Mouse (Mus musculus): ENCODE measurements at regions not wholly inside any gene's neighbourhood (a gene's known extent, or its start where the extent isn't known, plus 50 kb on each side); places are given as distances from the start of the nearest gene placed in this dataset.
A peak's percentile ranks its signal among the peaks of the same experiment; 100 is the strongest.

DNA sequence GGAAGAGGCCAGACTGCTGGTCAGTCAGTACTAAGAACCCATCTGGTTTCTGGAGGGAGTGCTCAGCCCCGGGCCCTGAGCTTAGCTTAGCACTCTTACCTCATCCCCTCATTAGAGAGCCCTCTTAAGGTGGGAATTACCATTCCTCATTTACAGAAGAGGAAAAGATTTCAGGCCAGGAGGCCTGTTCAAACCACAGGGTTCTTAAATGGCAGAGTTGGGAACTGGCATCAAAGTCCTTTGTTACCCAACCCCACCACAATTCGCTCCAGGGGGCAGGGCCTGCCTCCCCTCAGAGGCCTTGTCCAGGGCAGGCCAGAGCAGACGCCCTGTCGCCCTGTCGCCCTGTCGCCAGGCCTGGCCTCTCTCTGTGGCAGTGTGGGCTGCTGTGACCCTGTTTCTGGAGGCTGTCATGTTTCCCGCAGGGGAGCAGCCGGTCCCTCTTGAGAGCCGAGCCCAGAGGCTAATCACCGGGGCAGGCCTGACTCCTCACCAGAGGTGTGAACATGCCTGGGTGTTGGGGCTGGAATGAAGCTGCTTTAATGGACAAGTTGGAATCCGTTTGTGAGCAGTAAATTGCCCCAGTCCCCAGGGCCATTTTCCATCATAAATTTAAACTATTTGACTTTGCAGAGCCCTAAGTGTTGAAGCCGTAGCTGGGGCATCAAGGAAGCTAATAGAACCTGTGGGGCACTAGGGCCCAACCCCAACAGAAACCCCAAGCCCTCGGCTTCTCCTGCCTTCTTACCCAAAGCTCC lies 116.9 kb upstream of the Haao start:
- Histone ChIP-seq H3K4me3 (replicated peaks; ENCODE audit: low read length) (no peak overlapping the region), H3K9me3 (replicated peaks; ENCODE audit: control insufficient read depth, low read length) (no peaks in the 10 kb centered on the region), H3K36me3 (ENCODE audit: control insufficient read depth, insufficient read depth, low read length) (no peaks in the 10 kb centered on the region), H3K27me3 (ENCODE audit: control insufficient read depth, insufficient read depth, low read length) (no peaks in the 10 kb centered on the region), H3K4me2 (ENCODE audit: low read depth, low read length) (no peak overlapping the region), H3K27ac (ENCODE audit: low read length) (peak overlapping the region; percentile 13; the same call in 1 of the 2 replicates), H3K4me1 (ENCODE audit: control insufficient read depth, insufficient read depth, low read length) (peaks cover 39% of the 10 kb centered on the region), H3K9ac (ENCODE audit: low read length) (peak overlapping the region; percentile 40; the same call in 1 of the 2 replicates)
- no peak for ATAC-seq (ENCODE audit: insufficient read depth, low FRiP score)
- WGBS = 62% methylated on average over 13 of the region's 13 CpGs

DNA sequence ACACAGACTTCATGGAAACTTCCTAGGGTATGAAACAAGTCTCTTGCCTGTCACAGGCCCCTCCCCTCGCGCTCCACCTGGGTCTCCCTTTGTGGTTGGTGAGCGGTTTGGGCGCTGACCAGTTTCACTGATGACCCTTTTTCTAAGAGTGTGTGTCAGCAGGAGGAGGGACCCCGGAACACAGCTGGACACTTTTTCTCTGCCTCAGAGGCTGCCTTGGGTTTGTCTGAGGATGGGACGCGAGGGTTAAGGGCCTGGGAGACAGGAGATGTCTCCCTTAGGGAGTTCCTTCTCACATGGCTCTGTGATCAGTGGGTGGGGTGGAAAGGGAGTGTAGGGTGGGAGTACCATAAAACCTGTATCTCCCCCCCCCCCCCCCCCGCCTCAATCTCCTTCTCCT lies 115.8 kb upstream of the Haao start:
- Histone ChIP-seq H3K27me3 (ENCODE audit: control insufficient read depth, insufficient read depth, low read length) (no peaks in the 10 kb centered on the region), H3K4me2 (ENCODE audit: low read depth, low read length) (no peak overlapping the region), H3K9me3 (replicated peaks; ENCODE audit: control insufficient read depth, low read length) (no peaks in the 10 kb centered on the region), H3K36me3 (ENCODE audit: control insufficient read depth, insufficient read depth, low read length) (no peaks in the 10 kb centered on the region), H3K4me1 (ENCODE audit: control insufficient read depth, insufficient read depth, low read length) (peaks cover 47% of the 10 kb centered on the region), H3K27ac (ENCODE audit: low read length) (peak overlapping the region; percentile 21; the same call in 1 of the 2 replicates), H3K9ac (ENCODE audit: low read length) (0 out of 2 replicates have a peak overlapping the region, but pooled peaks have one; percentile 20), H3K4me3 (replicated peaks; ENCODE audit: low read length) (no peak overlapping the region)
- no peak for ATAC-seq (ENCODE audit: insufficient read depth, low FRiP score)
- WGBS = 63% methylated on average over 7 of the region's 8 CpGs

DNA sequence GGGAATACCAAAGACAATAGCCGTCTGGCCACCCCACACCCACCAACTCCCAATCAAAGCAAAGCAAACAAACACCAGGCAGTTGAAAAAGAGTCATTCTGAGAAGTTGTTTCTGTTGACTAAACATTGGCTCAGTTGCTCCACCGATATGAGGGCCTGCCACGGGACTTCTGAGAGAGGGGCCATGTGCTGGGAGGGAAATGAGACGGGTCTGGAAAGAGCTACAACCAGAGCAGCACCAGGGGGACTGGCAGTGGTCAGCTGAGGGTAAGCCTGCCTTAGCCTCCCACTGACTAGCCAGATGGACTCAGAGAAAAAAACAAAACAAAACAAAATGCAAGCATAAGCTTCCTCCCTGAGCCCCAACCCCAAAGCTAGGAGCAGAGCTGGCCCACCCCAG lies 115.1 kb upstream of the Haao start:
- peaks cover 54% of the 10 kb centered on the region for H3K4me1 ChIP-seq (ENCODE audit: control insufficient read depth, insufficient read depth, low read length)

DNA sequence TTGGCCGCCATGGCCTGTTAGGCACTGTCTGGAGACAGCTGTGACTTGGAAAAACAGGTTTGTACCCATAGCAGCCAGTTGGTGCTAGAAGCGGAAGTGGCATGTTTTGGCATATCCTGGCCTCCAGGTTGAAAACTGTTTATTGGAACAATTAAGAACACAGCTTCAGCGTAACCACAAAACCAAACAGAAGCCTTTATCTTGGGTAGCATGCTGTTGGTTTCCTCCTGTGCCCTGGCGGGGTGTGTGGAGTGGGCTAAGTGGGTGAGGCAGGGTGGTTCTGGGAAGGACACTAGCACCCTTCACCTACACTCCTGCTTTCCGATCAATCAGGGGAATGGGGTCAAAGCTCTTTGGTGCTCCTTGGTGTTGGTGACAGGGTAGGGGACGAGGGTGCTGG lies 114.4 kb upstream of the Haao start:
- Histone ChIP-seq H3K4me1 (ENCODE audit: control insufficient read depth, insufficient read depth, low read length) (peaks cover 56% of the 10 kb centered on the region), H3K27ac (ENCODE audit: low read length) (peak overlapping the region; percentile 66)

More for the DNA sequence above, 115.1 kb upstream of the Haao start:
- H3K4me3 ChIP-seq (replicated peaks; ENCODE audit: low read length) = no peak overlapping the region
- H3K4me2 ChIP-seq (ENCODE audit: low read depth, low read length) = no peak overlapping the region
- H3K9me3 ChIP-seq (replicated peaks; ENCODE audit: control insufficient read depth, low read length) = no peaks in the 10 kb centered on the region
- 28% methylated on average over 4 of the region's 4 CpGs for WGBS
- peak overlapping the region; percentile 66 for H3K27ac ChIP-seq (ENCODE audit: low read length)
- H3K9ac ChIP-seq (ENCODE audit: low read length) = no peak overlapping the region
- no peaks in the 10 kb centered on the region for H3K36me3 ChIP-seq (ENCODE audit: control insufficient read depth, insufficient read depth, low read length)
- no peaks in the 10 kb centered on the region for H3K27me3 ChIP-seq (ENCODE audit: control insufficient read depth, insufficient read depth, low read length)
- ATAC-seq (ENCODE audit: insufficient read depth, low FRiP score) = no peak

DNA sequence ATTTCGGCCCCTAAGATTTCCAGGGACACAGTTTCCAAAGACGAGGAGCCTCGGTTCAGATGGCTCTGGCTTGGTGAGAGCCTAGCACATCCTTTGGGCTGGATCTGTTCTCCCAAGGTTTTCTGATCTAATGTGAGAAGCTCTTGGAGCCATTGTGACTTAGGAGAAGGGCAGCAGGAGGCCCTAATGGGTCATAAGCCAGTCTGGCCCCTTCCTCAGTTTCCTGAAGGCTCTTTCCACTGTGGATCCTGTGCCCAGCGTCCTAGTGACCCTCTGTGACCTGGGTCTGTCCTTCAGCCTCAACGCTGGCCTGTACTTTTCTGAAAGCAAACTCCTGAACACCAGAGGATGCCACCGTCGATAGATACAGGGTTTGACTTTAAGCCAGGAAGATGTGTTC lies 113.1 kb upstream of the Haao start:
- H3K9ac ChIP-seq (ENCODE audit: low read length) = no peak overlapping the region
- H3K9me3 ChIP-seq (replicated peaks; ENCODE audit: control insufficient read depth, low read length) = no peaks in the 10 kb centered on the region
- WGBS = 76% methylated on average over 7 of the region's 7 CpGs
- peak overlapping the region; percentile 89 for H3K27ac ChIP-seq (ENCODE audit: low read length)
- ATAC-seq (ENCODE audit: insufficient read depth, low FRiP score) = no peak
- H3K36me3 ChIP-seq (ENCODE audit: control insufficient read depth, insufficient read depth, low read length) = no peaks in the 10 kb centered on the region
- no peak overlapping the region for H3K4me2 ChIP-seq (ENCODE audit: low read depth, low read length)
- peaks cover 69% of the 10 kb centered on the region for H3K4me1 ChIP-seq (ENCODE audit: control insufficient read depth, insufficient read depth, low read length)
- no peaks in the 10 kb centered on the region for H3K27me3 ChIP-seq (ENCODE audit: control insufficient read depth, insufficient read depth, low read length)
- H3K4me3 ChIP-seq (replicated peaks; ENCODE audit: low read length) = no peak overlapping the region

More for the DNA sequence above, 114.4 kb upstream of the Haao start:
- peak; percentile 11; the same call in 1 of the 2 replicates for ATAC-seq (ENCODE audit: insufficient read depth, low FRiP score)
- Histone ChIP-seq H3K36me3 (ENCODE audit: control insufficient read depth, insufficient read depth, low read length) (no peaks in the 10 kb centered on the region), H3K4me3 (replicated peaks; ENCODE audit: low read length) (no peak overlapping the region), H3K4me2 (ENCODE audit: low read depth, low read length) (no peak overlapping the region), H3K9ac (ENCODE audit: low read length) (no peak overlapping the region), H3K27me3 (ENCODE audit: control insufficient read depth, insufficient read depth, low read length) (no peaks in the 10 kb centered on the region), H3K9me3 (replicated peaks; ENCODE audit: control insufficient read depth, low read length) (no peaks in the 10 kb centered on the region)
- 76% methylated on average over 6 of the region's 6 CpGs for whole genome bisulfite sequencing

DNA sequence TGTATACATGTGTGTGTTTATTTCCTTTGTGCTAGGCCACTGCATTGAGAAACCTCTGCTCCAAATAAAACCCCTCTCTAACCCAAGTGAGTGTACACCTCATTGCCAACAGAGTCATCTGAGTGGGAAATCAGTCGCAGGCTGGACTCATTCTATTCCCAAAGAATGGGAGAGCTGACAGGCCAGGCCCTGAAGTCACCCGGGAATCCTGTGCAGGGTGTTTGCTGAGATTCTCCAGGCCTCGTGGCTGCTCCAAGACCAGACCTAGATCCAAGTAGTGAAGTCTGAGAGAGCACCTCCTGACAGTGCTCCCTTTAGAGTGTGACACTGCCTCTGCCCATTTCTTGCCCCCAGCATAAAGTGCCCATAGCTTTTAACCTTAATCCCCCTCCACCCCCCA lies 112.4 kb upstream of the Haao start:
- 23% methylated on average over 3 of the region's 3 CpGs for WGBS
- Histone ChIP-seq H3K27ac (ENCODE audit: low read length) (peak overlapping the region; percentile 89), H3K9me3 (replicated peaks; ENCODE audit: control insufficient read depth, low read length) (no peaks in the 10 kb centered on the region), H3K4me3 (replicated peaks; ENCODE audit: low read length) (no peak overlapping the region), H3K36me3 (ENCODE audit: control insufficient read depth, insufficient read depth, low read length) (no peaks in the 10 kb centered on the region), H3K4me2 (ENCODE audit: low read depth, low read length) (no peak overlapping the region), H3K4me1 (ENCODE audit: control insufficient read depth, insufficient read depth, low read length) (peaks cover 75% of the 10 kb centered on the region), H3K9ac (ENCODE audit: low read length) (no peak overlapping the region), H3K27me3 (ENCODE audit: control insufficient read depth, insufficient read depth, low read length) (no peaks in the 10 kb centered on the region)
- no peak for ATAC-seq (ENCODE audit: insufficient read depth, low FRiP score)

DNA sequence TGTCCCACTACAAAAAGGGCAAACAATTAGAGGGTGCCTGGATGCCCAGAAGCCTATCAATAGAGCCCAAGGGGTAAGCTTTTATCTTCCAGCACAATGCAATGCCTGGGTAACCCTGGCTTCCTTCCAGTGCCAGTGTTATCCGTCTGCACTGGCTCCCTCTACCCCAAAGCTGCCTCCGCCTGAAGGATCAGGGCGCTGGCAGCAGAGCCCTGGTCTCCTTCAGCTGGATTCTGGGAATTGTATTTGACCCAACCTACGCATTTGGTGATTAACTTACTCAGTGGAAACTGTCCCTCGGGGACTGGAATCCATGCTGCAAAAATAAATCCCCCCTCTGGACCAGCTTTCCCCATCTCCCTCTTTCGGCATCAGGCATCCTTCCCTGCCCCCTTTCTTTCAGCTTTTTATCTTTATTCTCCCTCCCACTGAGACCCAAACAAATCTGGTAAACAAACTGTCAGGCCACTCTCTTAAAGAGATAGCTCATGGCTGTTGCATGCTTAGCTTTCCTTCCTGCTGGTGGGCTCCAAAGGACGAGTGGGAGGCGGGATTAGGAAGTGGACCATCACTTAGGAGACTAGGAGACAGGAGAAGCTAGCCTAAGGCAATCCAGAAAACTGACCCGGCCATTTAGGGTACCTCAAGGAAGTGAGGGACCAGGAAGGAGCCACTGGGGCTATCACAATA lies 111.5 kb upstream of the Haao start:
- Histone ChIP-seq H3K4me1 (ENCODE audit: control insufficient read depth, insufficient read depth, low read length) (peaks cover 80% of the 10 kb centered on the region), H3K36me3 (ENCODE audit: control insufficient read depth, insufficient read depth, low read length) (no peaks in the 10 kb centered on the region), H3K9me3 (replicated peaks; ENCODE audit: control insufficient read depth, low read length) (no peaks in the 10 kb centered on the region), H3K4me2 (ENCODE audit: low read depth, low read length) (no peak overlapping the region; the same call in 1 of the 2 replicates), H3K27ac (ENCODE audit: low read length) (peak overlapping the region; percentile 89), H3K9ac (ENCODE audit: low read length) (no peak overlapping the region), H3K4me3 (replicated peaks; ENCODE audit: low read length) (no peak overlapping the region), H3K27me3 (ENCODE audit: control insufficient read depth, insufficient read depth, low read length) (no peaks in the 10 kb centered on the region)
- WGBS = 31% methylated on average over 9 of the region's 9 CpGs
- ATAC-seq (ENCODE audit: insufficient read depth, low FRiP score) = peak; percentile 1; the same call in 1 of the 2 replicates

DNA sequence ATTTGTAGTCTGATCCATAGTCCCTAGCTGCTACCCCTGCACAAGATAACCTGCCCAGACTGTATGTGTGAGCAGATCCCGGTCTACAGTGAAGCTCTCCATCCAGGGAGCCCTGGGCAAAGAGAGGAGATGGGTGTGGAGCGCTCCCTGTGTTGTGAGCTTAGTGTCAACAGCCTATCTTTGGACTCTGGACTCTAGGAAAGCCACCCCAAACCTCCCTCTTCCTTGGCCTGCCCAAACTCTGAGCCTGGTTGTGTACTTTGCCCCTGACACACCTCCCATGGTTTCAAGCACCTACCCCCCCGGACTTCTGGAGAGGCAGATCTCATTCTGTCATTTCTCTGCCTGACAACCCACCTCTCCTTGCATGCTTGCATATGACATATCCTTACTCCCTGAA lies 110.9 kb upstream of the Haao start:
- 59% methylated on average over 3 of the region's 3 CpGs for WGBS
- no peak overlapping the region for H3K4me3 ChIP-seq (replicated peaks; ENCODE audit: low read length)
- H3K9me3 ChIP-seq (replicated peaks; ENCODE audit: control insufficient read depth, low read length) = no peaks in the 10 kb centered on the region
- peak; percentile 79 for ATAC-seq (ENCODE audit: insufficient read depth, low FRiP score)
- H3K4me2 ChIP-seq (ENCODE audit: low read depth, low read length) = no peak overlapping the region; the same call in 1 of the 2 replicates
- H3K27ac ChIP-seq (ENCODE audit: low read length) = peak overlapping the region; percentile 89
- H3K27me3 ChIP-seq (ENCODE audit: control insufficient read depth, insufficient read depth, low read length) = no peaks in the 10 kb centered on the region
- H3K36me3 ChIP-seq (ENCODE audit: control insufficient read depth, insufficient read depth, low read length) = no peaks in the 10 kb centered on the region
- peaks cover 81% of the 10 kb centered on the region for H3K4me1 ChIP-seq (ENCODE audit: control insufficient read depth, insufficient read depth, low read length)
- H3K9ac ChIP-seq (ENCODE audit: low read length) = no peak overlapping the region
